Mouse (Mus musculus) forelimb bud, embryonic 11.5 days (tissue): ENCODE data around the gene Nipsnap3b.
A peak's percentile ranks its signal among the peaks of the same experiment; 100 is the strongest.

Source experiments
- DNase-seq: peaks from one replicate; pipeline ENCODE4 v3.0.0-alpha.2; 2012; ENCODE audit warnings: low read depth, low spot score

Nipsnap3b gene

DNA sequence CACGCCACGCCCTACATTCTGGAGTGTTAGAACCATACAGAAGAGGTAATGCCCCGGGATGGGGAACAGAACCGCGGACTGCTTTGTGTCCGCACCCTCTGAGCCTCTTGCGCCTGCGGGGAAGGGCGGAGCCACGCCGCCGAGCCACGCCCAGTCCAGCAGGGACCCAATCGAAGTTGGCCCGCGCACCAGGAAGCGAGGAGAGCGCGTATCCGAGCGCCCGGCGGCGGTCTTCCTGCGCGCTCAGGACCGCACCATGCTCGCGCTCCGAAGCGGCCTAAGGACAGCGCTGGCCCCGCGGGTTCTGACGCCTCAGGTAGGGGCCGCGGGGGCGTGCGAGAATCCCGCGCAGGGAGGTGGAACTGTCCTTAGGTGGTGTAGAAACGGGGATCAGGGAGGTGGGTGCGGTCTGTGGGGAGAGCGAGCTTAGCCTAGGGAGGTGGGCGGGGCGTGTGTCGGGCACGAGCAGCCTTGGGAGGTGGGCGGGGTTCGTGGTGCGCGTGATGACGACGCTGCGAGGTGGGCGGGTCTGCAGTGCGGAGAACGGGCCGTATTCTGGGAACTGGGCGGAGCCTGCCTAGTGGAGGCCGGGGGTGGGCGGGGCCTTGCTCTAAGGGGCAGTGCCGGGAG, at the start of gene Nipsnap3b:
Gene Nipsnap3b, plus strand, starts transcription at position 149 of the 630 bp plus-strand sequence.
- peak; percentile 96 for DNase-seq

DNA sequence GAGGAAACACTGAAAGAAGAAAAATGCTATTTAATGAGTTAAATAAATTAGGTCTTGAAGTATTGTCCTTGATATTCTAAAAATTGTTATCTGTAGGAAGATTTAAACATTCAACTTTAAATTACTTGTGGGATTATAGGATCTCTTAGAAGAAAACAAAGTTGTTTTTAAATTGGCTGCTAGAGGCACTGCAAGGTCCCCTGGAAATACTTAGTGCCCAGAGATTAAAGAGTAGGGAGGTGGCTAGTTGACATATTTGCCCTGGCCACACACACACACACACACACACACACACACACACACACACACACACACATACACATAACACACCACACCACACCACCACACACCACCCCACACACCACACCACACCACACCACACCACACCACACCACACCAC, 47.4 kb upstream of the Nipsnap3b start, which contains the start of gene Olfr270:
Gene Olfr270, plus strand, starts transcription at position 301 of the 400 bp plus-strand sequence.
- DNase-seq = no peak

DNA sequence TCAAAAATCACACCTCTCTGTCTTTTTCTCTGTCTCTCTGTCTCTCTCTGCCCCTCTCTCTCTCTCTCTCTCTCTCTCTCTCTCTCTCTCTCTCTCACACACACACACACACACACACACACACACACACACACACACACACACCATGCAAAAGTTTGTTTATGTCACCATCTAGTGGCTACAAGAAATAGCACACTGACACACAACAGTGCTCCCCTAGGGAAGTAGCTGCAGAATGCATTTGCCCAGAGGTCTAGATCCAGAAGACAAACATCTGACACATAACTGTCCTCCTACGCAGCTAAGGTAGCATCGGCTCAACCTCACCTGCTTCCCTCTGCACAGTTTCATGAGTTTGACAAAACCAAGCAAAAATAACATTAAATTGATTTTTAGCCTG, 26.5 kb upstream of the Nipsnap3b start:
- peak; percentile 10 for DNase-seq

GRCm38 (mm10) chr4:52986266-52986665, 25.4 kb upstream of the Nipsnap3b start:
- no peak for DNase-seq

GRCm38 (mm10) chr4:52989248-52989647, 22.4 kb upstream of the Nipsnap3b start, which contains the start of gene Nipsnap3a:
Nipsnap3a (plus strand) TSS chr4:52989272.
- peak; percentile 5 for DNase-seq

GRCm38 (mm10) chr4:52999449-52999848, 12.2 kb upstream of the Nipsnap3b start:
- no peak for DNase-seq

DNA sequence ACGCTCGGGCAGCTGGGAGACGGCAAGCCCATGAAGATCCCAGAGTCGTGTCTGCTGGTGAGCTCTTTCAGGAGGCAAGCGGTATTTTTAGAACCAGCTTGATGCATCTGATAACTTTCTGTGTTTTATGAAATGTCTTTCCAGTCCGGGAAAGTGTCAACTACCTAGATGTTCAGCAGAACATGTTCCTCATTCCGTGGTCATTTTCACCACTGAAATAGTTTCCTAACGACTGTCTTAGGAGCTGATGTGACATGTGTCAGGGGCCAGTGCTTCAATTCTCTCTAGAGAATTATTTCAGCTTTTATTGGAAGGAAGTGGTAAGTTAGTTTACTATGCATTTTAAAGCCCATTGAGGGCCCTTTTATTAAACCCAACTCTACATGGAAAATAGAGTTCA, 11.5 kb upstream of the Nipsnap3b start:
- DNase-seq = no peak

- peak; percentile 11 for DNase-seq
Observed at GRCm38 (mm10) chr4:53009183-53009582, 2.5 kb upstream of the Nipsnap3b start.

DNA sequence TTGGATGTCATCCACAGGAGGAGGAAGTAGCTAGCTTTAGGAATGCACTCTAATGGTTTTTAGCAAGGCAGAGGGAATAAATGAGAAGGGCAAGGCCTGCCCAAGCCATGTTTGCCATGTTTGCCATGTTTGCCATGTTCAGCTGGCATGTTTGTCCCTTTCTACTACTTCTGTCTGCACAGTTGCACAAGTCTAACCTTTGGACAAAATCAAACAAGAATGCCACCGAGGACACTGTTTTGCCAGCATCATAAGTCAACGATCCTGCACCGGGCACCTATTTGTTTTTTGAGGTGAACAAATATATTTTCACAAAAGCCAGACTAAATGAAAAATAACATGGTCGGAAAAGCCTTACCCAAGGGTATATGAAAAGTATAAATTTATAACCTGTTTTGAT, 1.8 kb upstream of the Nipsnap3b start:
- DNase-seq = no peak

GRCm38 (mm10) chr4:53014421-53014820, 2.7 kb downstream of the Nipsnap3b start:
- DNase-seq = no peak

- DNase-seq = no peak
Observed at GRCm38 (mm10) chr4:53015024-53015423, 3.3 kb downstream of the Nipsnap3b start.

DNA sequence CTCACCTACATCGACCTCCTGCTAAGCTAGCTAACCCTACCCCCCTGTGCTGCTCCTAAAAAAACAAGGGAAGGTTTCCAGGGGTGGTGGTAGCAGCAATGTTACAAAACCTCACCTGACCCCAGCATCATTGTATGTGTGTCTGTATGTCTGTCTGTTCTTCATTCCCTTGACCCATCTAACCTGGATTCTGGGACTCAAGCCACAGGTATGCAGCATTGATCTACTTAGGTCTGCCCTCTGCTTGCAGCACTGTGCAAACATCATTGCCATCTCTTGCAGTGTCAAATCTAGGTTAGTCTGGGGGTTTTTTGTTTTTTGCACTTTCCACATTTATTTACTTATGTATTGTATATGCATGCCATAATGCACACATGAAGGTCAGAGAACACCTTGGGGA, 6.7 kb downstream of the Nipsnap3b start:
- DNase-seq = no peak

DNA sequence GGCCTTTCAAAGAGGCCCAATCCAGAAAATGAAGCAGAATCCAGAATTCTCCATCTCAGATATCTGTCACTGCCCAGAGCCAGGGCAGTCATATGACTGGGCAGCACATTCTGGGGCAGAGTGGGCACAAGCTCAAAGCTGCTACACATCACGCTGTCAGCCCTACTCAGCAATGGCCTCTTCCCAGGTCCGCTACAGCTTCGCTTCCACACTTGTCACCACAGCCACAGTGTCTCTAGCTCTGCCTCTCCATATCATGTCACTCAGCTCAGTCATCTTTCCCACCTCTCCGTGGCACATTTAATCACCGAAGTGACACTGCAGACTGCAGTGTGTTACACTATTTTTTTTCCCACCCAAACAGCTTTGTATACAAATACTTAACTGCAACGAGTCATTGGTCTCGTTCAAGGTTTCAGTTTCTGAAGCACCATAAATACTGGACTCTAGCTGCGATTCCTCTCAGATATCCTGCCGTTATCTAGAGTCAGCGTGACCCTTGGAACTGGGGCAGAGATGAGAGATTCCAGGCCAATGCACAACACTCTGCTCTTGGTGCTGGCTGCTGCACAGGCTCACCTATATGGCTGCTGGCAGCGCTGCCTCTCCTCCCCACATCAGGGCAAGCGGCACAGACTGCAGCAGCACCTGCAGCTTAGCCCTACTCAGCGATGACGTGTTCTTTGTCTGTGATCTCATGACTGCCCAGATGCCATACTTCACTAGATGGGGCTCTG, 11.7 kb downstream of the Nipsnap3b start:
- DNase-seq = no peak

- no peak for DNase-seq
Observed at GRCm38 (mm10) chr4:53024397-53024796, 12.7 kb downstream of the Nipsnap3b start.

GRCm38 (mm10) chr4:53027811-53028210, 16.1 kb downstream of the Nipsnap3b start:
- DNase-seq = no peak

- peak; percentile 10 for DNase-seq
Observed at GRCm38 (mm10) chr4:53030326-53030948, 18.8 kb downstream of the Nipsnap3b start.

DNA sequence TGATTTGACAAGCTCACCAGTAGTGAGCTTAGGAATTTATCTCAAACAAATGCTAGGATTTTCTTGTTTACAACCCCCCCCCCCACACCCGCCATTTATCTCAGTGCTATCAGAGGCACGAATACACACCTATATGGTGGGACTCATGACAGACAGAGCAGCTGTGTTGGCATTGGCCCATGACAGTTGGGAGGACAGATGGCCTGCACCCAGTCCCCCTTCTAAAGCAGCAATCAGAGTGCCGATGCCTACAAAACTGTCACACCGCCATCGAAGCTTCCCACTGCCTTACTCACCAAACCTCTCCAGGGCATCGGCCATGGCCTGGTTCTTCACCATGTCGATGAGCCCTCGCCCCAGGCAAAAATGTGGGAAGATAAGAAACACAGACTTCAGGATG, 32.1 kb downstream of the Nipsnap3b start:
- no peak for DNase-seq

- DNase-seq = no peak
Observed at GRCm38 (mm10) chr4:53045807-53046206, 34.1 kb downstream of the Nipsnap3b start.

- no peak for DNase-seq
Observed at GRCm38 (mm10) chr4:53046238-53047022, 34.8 kb downstream of the Nipsnap3b start.

- no peak for DNase-seq
Observed at GRCm38 (mm10) chr4:53062301-53063008, 50.8 kb downstream of the Nipsnap3b start.
